Mouse (Mus musculus) limb, embryonic 13.5 days (tissue): ENCODE data around the gene Xpc. TPM values are rescaled to one million over a fixed set of nuclear protein-coding genes. Genes with fewer than 3 reads are reported as not detected.
"Not testable (repeated sequence)": the region's sequence is repeated elsewhere in the genome, so short reads cannot be mapped to it uniquely, and the experiment has no call there.

Source experiments
- ATAC-seq: fragments of 200-750 bp; cut with Nextera tagmentation; 2 replicates; pipeline ENCODE4 v1.8.0; 2017; ENCODE audit warnings: low read depth, moderate number of reproducible peaks, moderate TSS enrichment; ENCODE audit not compliant: low FRiP score
- H3K27ac ChIP-seq: fragments of 300-500 bp; sonication (generic); 2 replicates; pipeline ENCODE4 v1.5.1; 2015; ENCODE audit warnings: inconsistent platforms, mild to moderate bottlenecking, moderate library complexity
- H3K27me3 ChIP-seq: fragments of 300-500 bp; sonication (generic); 2 replicates; pipeline ENCODE4 v1.6.1; 2015; ENCODE audit warnings: mild to moderate bottlenecking, inconsistent platforms
- H3K36me3 ChIP-seq: fragments of 300-500 bp; sonication (generic); 2 replicates; pipeline ENCODE4 v1.6.1; 2015; ENCODE audit warnings: inconsistent platforms, mild to moderate bottlenecking, moderate library complexity
- H3K4me1 ChIP-seq: fragments of 300-500 bp; sonication (generic); 2 replicates; pipeline ENCODE4 v1.6.1; 2015; ENCODE audit warnings: inconsistent platforms
- H3K4me2 ChIP-seq: fragments of 300-500 bp; sonication (generic); replicated peaks from 2 replicates; pipeline ENCODE4 v1.6.1; 2015; ENCODE audit warnings: inconsistent platforms, mild to moderate bottlenecking, moderate library complexity
- H3K4me3 ChIP-seq: fragments of 300-500 bp; sonication (generic); 2 replicates; pipeline ENCODE4 v1.5.1; 2015; ENCODE audit warnings: moderate library complexity, mild to moderate bottlenecking, inconsistent platforms
- H3K9ac ChIP-seq: fragments of 300-500 bp; sonication (generic); 2 replicates; pipeline ENCODE4 v1.6.1; 2015; ENCODE audit warnings: mild to moderate bottlenecking, inconsistent platforms
- H3K9me3 ChIP-seq: fragments of 300-500 bp; sonication (generic); 2 replicates; pipeline ENCODE4 v1.6.1; 2016; ENCODE audit warnings: inconsistent platforms
- WGBS: fragments of 180-500 bp; shearing (Covaris S2); methylation state at CpG from one replicate; pipeline ENCODE4 v1.1.7; 2015; 5-methylcytosine and 5-hydroxymethylcytosine counted together
- polyA plus RNA-seq: library from polyadenylated mRNA; unstranded; fragments of >200 nt; fragmentation: Nextera tagmentation; extraction: Ambion mirVana; gene quantifications from 2 replicates; pipeline ENCODE4 v1.2.1, GENCODE M21; 2015

Xpc gene
- polyA plus RNA-seq, 1 experiment from 2014 or later: 21.7 TPM

DNA sequence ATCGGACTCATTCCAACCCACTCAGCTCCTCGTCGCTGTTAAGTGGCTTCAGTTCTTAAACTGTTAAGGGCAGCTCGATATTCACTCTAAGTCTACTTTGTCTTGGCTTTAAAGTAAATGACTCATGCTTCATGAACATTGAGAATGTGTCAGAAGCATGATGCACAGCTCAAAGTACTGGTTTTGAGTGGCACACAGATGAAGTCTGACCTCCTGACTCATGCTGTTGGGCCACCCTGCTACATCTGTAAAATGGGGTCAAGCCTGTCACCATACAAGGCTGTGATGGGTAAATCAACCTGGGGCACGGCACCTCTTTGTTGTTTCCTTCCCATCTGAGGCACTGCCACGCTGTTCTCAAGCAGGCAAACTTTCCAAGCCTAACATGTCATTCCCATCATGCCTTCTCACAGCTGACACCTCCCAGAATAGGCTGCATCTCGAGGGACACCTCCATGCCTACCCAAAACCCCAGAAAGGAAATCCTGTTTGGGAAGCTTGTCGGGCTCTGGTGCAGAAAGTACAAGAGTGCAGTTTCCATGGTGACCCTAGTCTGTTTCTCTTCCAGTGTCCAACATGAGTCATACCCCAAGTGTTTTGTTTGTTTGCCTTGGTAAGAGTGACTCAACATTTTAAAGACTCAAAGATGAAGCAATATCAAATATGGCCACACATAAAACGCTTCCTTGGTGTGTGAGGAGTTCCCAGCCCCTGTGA lies 27.0 kb downstream of the Xpc start:
- H3K27me3 ChIP-seq: no peaks in the 10 kb centered on the region
- no peak overlapping the region for H3K27ac ChIP-seq
- 85% methylated on average over 9 of the region's 9 CpGs for WGBS
- H3K9ac ChIP-seq: no peak overlapping the region
- H3K4me3 ChIP-seq: no peak overlapping the region
- ATAC-seq: no peak
- no peaks in the 10 kb centered on the region for H3K9me3 ChIP-seq
- H3K36me3 ChIP-seq: peaks cover 94% of the 10 kb centered on the region
- no peaks in the 10 kb centered on the region for H3K4me1 ChIP-seq
- no peak overlapping the region for H3K4me2 ChIP-seq

DNA sequence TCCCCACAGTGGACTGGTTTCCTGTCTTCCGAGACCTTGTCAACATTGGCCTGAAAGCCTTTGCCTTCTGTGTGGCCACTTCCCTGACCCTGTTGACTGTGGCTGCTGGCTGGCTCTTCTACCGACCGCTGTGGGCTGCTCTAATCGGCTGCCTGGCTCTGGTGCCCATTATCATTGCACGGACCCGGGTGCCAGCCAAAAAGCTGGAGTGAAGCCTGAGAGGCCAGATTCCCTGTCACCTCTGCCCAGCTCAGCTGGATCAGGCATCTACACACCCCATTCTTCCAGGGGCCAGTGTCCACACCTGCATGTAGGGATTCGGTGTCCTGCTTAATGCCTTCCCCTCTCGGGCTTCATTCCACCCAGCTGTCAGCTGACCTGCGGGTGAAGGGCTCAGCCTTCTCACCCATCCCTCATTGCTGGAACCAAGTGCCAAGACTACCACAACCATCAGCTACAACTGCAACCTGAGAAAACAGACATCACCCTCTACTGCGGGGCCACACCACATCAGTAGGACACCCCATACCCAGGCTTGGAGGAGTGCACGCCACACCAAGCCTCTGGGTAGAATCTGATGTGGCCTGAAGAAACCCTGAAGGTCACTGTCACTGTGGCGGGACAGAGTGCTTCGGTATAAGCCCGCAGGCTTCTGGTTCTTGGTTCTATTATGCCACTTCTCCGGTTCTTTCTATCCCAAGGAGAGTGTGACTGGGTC lies 28.8 kb downstream of the Xpc start:
- H3K27me3 ChIP-seq: no peaks in the 10 kb centered on the region
- WGBS: 91% methylated on average over 15 of the region's 15 CpGs
- H3K9ac ChIP-seq: no peak overlapping the region
- no peaks in the 10 kb centered on the region for H3K4me1 ChIP-seq
- no peaks in the 10 kb centered on the region for H3K9me3 ChIP-seq
- H3K4me2 ChIP-seq: no peak overlapping the region
- H3K27ac ChIP-seq: no peak overlapping the region
- H3K36me3 ChIP-seq: peaks cover 94% of the 10 kb centered on the region
- ATAC-seq: no peak
- H3K4me3 ChIP-seq: no peak overlapping the region

DNA sequence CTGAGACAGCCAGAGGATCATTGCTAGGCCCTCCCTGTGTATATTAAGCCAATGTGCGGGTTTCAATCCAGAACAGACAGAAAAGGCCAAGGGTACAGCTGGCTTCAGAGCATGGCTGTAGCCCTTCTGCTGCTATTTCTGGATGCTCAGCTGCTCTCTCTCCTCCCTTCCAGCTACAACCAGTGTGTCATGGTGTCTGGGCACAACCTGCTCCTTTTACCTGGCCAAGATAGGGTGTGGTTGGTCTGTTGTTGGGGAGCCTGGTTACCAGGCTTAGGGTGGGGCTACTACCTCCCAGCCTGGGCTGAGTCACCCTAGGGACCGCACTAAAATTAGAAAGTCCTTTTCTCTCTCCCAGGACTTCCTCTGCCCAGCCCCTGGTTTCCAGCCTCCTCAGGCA lies 32.3 kb downstream of the Xpc start:
- Histone ChIP-seq H3K9me3 (no peaks in the 10 kb centered on the region), H3K9ac (no peak overlapping the region), H3K27ac (no peak overlapping the region), H3K4me3 (no peak overlapping the region), H3K4me2 (no peak overlapping the region), H3K27me3 (no peaks in the 10 kb centered on the region), H3K4me1 (no peaks in the 10 kb centered on the region), H3K36me3 (peaks cover 98% of the 10 kb centered on the region)
- no peak for ATAC-seq
- WGBS: 92% methylated on average over 2 of the region's 2 CpGs

DNA sequence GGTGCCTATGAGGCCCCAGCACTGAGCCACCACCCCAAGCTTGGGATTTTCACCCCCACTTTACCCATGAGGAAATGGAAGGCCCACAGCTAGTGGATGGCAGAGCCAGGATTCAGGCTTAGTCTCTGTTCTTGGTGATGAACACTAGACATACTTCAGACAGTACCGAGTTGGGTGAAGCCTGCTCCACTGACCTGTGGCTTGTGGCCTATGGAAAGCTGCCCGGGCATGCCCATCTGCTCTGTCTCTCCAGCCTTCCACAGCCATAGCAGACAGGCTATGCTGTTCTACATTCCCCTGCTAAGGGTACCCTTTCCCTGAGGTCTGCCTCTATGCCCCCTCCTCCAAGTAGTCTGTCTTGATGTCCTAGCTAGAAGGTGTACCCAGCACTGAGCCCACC lies 39.1 kb downstream of the Xpc start:
- no peaks in the 10 kb centered on the region for H3K9me3 ChIP-seq
- peaks cover 48% of the 10 kb centered on the region for H3K36me3 ChIP-seq
- peaks cover 24% of the 10 kb centered on the region for H3K4me1 ChIP-seq
- no peak overlapping the region for H3K4me2 ChIP-seq
- H3K9ac ChIP-seq: no peak overlapping the region
- H3K27ac ChIP-seq: no peak overlapping the region
- no peaks in the 10 kb centered on the region for H3K27me3 ChIP-seq
- ATAC-seq: no peak
- 96% methylated on average over 2 of the region's 2 CpGs for whole genome bisulfite sequencing
- no peak overlapping the region for H3K4me3 ChIP-seq

DNA sequence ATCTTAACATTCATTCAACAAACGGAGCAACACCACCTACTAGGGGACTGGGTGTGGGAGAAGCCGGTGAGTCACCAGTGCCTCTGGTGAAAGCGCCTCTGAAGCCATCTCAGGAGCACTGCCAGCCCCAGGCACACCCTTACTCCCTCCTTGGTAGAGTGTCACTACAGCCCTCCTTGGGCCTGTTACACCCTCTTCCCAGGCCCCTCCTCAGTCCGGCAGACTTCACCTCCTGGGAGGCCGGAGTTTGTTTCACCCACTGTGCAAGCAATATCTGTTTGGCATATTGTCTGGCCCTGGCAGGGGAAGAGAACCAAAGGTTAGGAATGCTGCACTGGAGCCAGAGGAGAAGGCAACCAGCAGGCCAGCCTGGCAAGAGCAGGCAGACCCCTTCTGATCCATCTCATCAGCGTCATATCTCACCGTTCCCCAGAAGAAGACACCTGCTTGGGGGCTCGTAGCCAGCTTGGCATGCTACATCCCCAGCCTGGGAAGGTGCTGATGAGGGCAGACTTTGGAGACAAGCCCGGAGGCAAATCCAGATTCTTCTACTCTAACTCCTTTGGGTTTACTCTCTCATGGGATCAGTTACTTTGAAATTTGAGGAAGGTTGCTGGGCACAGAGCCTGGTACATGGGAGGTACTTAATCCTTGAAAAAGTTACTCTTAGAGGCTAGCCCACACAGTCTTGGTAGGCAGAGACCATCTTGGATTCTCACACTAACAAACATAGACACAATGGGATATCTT lies 41.1 kb downstream of the Xpc start:
- Histone ChIP-seq H3K4me3 (peak overlapping the region; percentile 80), H3K27me3 (no peaks in the 10 kb centered on the region), H3K27ac (no peak overlapping the region), H3K9ac (peak overlapping the region; percentile 82), H3K4me1 (peaks cover 26% of the 10 kb centered on the region), H3K36me3 (peaks cover 33% of the 10 kb centered on the region), H3K4me2 (peak overlapping the region; percentile 85), H3K9me3 (no peaks in the 10 kb centered on the region)
- no peak for ATAC-seq
- 60% methylated on average over 9 of the region's 9 CpGs for WGBS

DNA sequence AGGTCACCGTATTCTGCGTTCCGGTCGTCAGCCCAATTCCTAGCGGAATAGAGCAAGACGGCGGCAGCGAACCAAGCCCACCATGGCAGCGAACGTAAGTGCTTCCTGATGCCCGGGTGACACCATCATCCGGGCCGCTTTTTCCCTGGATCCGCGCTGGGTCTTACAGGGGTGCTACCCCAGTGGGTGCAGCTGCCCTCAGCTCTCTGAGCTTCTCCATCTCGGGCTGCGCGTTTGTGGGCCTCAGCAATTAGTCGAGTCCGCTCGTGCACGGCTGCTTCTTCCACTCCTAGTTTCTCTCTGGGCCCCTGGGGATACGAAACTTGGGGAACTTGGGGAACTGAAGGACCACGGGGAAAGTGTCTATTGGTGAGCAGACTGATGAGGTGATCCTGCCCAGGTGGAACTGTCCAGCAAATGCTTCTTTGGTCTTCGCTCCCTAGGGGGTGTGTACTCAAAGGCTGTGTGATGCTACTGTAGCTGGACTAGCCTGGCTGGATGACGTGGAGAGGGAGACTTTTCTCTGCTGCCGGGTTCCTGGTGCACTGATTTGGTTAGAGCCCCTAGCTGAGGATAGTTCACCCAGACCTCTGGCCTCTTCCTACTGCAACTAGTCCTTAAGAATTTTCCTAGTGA lies 41.8 kb downstream of the Xpc start:
- under 1% methylated on average over 27 of the region's 27 CpGs for WGBS
- Histone ChIP-seq H3K27me3 (no peaks in the 10 kb centered on the region), H3K9me3 (no peaks in the 10 kb centered on the region), H3K4me3 (peak overlapping the region; percentile 80), H3K36me3 (peaks cover 31% of the 10 kb centered on the region), H3K4me2 (peak overlapping the region; percentile 85), H3K9ac (peak overlapping the region; percentile 82), H3K4me1 (peaks cover 26% of the 10 kb centered on the region), H3K27ac (peak overlapping the region; percentile 74)
- ATAC-seq: peak; percentile 60

DNA sequence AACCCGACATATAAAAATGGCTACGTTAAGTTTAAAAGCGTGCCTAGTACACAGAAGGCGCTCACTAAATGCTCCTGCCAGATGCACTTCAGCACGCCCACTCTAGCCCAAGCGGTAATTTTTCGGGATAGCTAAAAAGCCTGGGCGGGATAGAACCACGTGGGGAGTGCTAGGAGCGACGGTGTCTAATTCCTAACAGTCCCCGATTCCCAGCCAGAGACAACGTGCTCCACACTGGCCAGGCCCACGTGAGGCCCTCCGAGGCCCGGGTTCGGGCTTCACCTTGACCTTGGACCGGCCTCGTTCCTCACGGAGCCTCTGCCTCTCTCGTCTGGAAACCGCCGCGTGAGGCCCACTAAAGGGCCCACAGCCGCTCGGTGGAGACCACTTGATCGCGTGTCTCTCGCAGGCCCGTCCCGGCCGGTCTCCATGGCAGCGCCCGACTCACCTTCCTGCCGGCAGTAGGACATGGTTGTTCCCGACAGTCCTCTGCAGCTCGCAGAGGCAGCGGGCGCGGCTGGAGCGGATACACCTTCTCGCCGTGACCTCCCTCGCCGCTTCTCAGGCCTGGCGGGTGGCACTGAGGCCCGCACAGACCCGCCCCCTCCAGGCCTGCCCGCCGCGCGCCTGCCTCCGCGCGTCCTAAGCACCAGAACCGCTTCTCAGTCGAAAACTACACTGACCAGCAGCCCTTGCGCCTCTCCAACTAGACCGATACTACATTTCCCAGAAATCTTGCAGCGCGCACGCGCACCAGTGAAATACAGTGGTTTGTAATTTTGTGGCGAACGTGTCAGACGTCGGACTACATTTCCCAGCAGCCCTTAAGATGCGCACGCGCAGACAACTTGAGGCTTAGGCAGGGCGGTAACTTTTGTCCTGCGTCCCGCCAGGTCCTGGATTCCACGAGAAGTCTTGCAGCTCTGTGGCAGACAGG lies 42.6 kb downstream of the Xpc start, which contains the start of the genes Chchd4 and Tmem43:
Chchd4 (minus strand) TSS at position 679 of the 937 bp plus-strand sequence.
Tmem43 (plus strand) TSS at position 836 of the 937 bp plus-strand sequence.
- Histone ChIP-seq H3K4me1 (peaks cover 26% of the 10 kb centered on the region), H3K4me2 (peak within 1 kb of the TSS; percentile 85), H3K9ac (peak within 1 kb of the TSS; percentile 83), H3K36me3 (peaks cover 31% of the 10 kb centered on the region), H3K4me3 (peak within 1 kb of the TSS; percentile 80), H3K27ac (peak within 1 kb of the TSS; percentile 83), H3K9me3 (no peaks in the 10 kb centered on the region), H3K27me3 (no peaks in the 10 kb centered on the region)
- ATAC-seq: peak; percentile 96
- under 1% methylated on average over 72 of the region's 74 CpGs for WGBS

DNA sequence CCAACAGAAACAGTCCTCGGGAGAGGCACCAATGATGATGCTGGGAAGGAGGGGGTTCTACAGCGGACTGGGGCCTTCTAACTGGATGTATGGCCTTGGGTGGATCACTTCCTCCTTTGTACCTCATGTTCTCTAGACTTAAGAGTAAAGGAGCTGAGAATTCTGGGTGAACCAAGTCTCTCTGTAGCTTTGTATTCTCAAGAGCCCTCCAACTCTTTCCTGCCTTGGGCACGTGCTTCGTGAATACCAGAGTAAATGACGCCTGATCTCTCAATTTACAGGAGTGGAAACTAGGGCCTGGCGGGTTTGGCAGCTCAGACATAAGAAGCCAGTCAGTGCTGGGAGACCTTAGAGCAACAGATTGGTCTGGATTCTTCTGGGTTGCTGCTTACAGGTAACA lies 43.4 kb downstream of the Xpc start:
- Histone ChIP-seq H3K36me3 (peaks cover 30% of the 10 kb centered on the region), H3K27ac (peak overlapping the region; percentile 83; the same call in 1 of the 2 replicates), H3K27me3 (no peaks in the 10 kb centered on the region), H3K4me2 (peak overlapping the region; percentile 83), H3K4me3 (peak overlapping the region; percentile 80), H3K9ac (peak overlapping the region; percentile 83), H3K4me1 (peaks cover 26% of the 10 kb centered on the region), H3K9me3 (no peaks in the 10 kb centered on the region)
- 19% methylated on average over 6 of the region's 6 CpGs for WGBS
- no peak for ATAC-seq

DNA sequence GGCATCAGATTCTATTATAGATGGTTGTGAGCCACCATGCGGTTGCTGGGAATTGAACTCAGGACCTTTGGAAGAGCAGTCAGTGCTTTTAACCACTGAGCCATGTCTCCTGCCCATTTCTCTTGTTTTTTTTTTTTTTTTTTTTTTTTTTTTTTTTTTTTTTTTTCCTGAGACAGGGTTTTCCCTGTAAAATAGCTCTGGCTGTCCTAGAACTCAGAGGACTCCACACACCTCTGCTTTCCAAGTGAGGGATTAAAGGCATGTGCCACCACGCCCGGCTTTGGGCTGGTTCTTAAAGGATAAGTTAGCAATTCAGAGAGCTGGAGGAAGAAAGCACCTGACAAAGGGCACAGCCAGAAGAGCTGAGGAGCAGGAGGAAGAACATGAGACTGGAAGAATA lies 44.3 kb downstream of the Xpc start:
- H3K27ac ChIP-seq, H3K9me3 ChIP-seq, ATAC-seq, H3K27me3 ChIP-seq, H3K9ac ChIP-seq: not testable (repeated sequence)
- H3K36me3 ChIP-seq: peaks cover 34% of the 10 kb centered on the region
- 97% methylated on average over 3 of the region's 3 CpGs for WGBS
- 0 out of 2 replicates have a peak overlapping the region, but pooled peaks have one; percentile 80 for H3K4me3 ChIP-seq
- peaks cover 26% of the 10 kb centered on the region for H3K4me1 ChIP-seq
- H3K4me2 ChIP-seq: 0 out of 2 replicates have a peak overlapping the region, but pooled peaks have one; percentile 83

DNA sequence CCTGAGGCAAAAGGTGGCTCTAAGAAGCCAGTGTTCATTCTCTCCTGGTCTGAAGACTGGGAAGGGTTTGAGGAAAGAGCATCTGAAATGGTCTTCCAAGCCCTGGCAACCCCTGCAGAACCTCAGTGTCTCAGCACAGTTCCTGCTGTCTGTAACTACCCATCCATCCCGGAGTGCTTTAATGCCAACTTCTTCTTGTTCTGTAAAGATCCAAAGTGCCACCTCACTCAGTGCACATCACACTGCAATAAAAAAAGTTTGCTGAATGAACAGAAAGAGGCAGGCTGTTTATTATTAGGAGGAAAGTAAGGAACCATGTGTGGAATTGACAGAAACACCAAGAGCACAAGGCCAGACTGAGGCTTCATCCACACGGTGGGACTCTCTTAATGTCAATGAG lies 45.0 kb downstream of the Xpc start:
- Histone ChIP-seq H3K4me3 (no peak overlapping the region), H3K36me3 (peaks cover 41% of the 10 kb centered on the region), H3K9ac (no peak overlapping the region), H3K27ac (no peak overlapping the region), H3K4me1 (peaks cover 26% of the 10 kb centered on the region), H3K27me3 (no peaks in the 10 kb centered on the region), H3K9me3 (no peaks in the 10 kb centered on the region), H3K4me2 (no peak overlapping the region)
- ATAC-seq: no peak
- WGBS: 89% methylated on average over 2 of the region's 2 CpGs

DNA sequence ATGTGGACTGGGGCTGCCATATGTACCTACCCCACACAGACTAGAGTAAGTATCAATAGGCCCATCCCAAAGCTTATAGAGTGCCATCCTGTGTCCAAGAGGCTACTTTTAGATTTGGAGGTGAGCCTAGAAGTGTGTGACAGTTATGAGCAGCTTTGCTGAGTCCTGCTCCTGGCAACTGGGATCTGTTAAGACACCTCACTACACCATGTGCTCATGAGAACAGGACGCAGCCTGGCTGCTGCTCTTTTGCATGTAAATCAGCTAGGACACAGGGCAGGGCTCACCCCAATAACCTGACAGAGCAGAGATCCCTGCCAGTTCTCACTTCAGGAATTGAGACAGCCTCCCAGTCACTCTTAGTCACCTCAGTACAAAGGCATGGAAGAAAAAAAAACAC lies 48.6 kb downstream of the Xpc start:
- Histone ChIP-seq H3K27me3 (no peaks in the 10 kb centered on the region), H3K36me3 (peaks cover 73% of the 10 kb centered on the region), H3K9ac (no peak overlapping the region), H3K4me3 (no peak overlapping the region), H3K4me1 (peaks cover 7% of the 10 kb centered on the region), H3K27ac (no peak overlapping the region), H3K9me3 (no peaks in the 10 kb centered on the region), H3K4me2 (no peak overlapping the region)
- 94% methylated on average over 1 of the region's 1 CpGs for WGBS
- no peak for ATAC-seq
